Mouse (Mus musculus): ENCODE data around the gene Btg1. TPM values are rescaled to one million over a fixed set of nuclear protein-coding genes. Genes with fewer than 3 reads are reported as not detected.

Gene Btg1
- polyA plus RNA-seq, 1 experiment from 2014 or later = 52.9 TPM

GRCm38 (mm10) chr10:96592089-96592488 lies 24.7 kb upstream of the Btg1 start:
- no peaks in the 10 kb centered on the region for H3K9me3 ChIP-seq (replicated peaks)
- no peaks in the 10 kb centered on the region for H3K4me1 ChIP-seq
- WGBS = 86% methylated on average over 1 of the region's 2 CpGs
- no peak for ATAC-seq
- no peaks in the 10 kb centered on the region for H3K36me3 ChIP-seq (ENCODE audit: poor library complexity, severe bottlenecking)
- H3K4me3 ChIP-seq = no peak overlapping the region
- H3K9ac ChIP-seq = no peak overlapping the region
- H3K27me3 ChIP-seq = no peaks in the 10 kb centered on the region
- H3K4me2 ChIP-seq = no peak overlapping the region
- no peak overlapping the region for H3K27ac ChIP-seq

- H3K4me1 ChIP-seq = no peaks in the 10 kb centered on the region
- H3K27ac ChIP-seq = no peak overlapping the region
- no peaks in the 10 kb centered on the region for H3K9me3 ChIP-seq (replicated peaks)
- no peak overlapping the region for H3K9ac ChIP-seq
- H3K4me3 ChIP-seq = no peak overlapping the region
- H3K36me3 ChIP-seq (ENCODE audit: poor library complexity, severe bottlenecking) = no peaks in the 10 kb centered on the region
- H3K27me3 ChIP-seq = no peaks in the 10 kb centered on the region
- no peak for ATAC-seq
- H3K4me2 ChIP-seq = no peak overlapping the region
- 88% methylated on average over 10 of the region's 10 CpGs for WGBS
Measured at GRCm38 (mm10) chr10:96595435-96596132, 21.2 kb upstream of the Btg1 start.

GRCm38 (mm10) chr10:96596411-96596810 lies 20.4 kb upstream of the Btg1 start:
- no peak for ATAC-seq
- 88% methylated on average over 7 of the region's 7 CpGs for WGBS
- Histone ChIP-seq H3K4me2 (no peak overlapping the region), H3K9ac (no peak overlapping the region), H3K9me3 (replicated peaks) (no peaks in the 10 kb centered on the region), H3K36me3 (ENCODE audit: poor library complexity, severe bottlenecking) (no peaks in the 10 kb centered on the region), H3K4me3 (no peak overlapping the region), H3K27me3 (no peaks in the 10 kb centered on the region), H3K4me1 (no peaks in the 10 kb centered on the region), H3K27ac (no peak overlapping the region)

GRCm38 (mm10) chr10:96599641-96600040 lies 17.2 kb upstream of the Btg1 start:
- no peaks in the 10 kb centered on the region for H3K27me3 ChIP-seq
- no peak overlapping the region for H3K4me2 ChIP-seq
- H3K9me3 ChIP-seq (replicated peaks) = no peaks in the 10 kb centered on the region
- 91% methylated on average over 5 of the region's 5 CpGs for WGBS
- H3K9ac ChIP-seq = no peak overlapping the region
- H3K27ac ChIP-seq = no peak overlapping the region
- H3K4me3 ChIP-seq = no peak overlapping the region
- no peaks in the 10 kb centered on the region for H3K4me1 ChIP-seq
- ATAC-seq = no peak
- H3K36me3 ChIP-seq (ENCODE audit: poor library complexity, severe bottlenecking) = no peaks in the 10 kb centered on the region

- no peak overlapping the region for H3K4me2 ChIP-seq
- no peaks in the 10 kb centered on the region for H3K9me3 ChIP-seq (replicated peaks)
- no peak overlapping the region for H3K27ac ChIP-seq
- H3K4me3 ChIP-seq = no peak overlapping the region
- no peaks in the 10 kb centered on the region for H3K4me1 ChIP-seq
- H3K9ac ChIP-seq = no peak overlapping the region
- H3K27me3 ChIP-seq = no peaks in the 10 kb centered on the region
- 99% methylated on average over 4 of the region's 4 CpGs for WGBS
- no peaks in the 10 kb centered on the region for H3K36me3 ChIP-seq (ENCODE audit: poor library complexity, severe bottlenecking)
- ATAC-seq = no peak
Measured at GRCm38 (mm10) chr10:96601670-96602069, 15.1 kb upstream of the Btg1 start.

DNA sequence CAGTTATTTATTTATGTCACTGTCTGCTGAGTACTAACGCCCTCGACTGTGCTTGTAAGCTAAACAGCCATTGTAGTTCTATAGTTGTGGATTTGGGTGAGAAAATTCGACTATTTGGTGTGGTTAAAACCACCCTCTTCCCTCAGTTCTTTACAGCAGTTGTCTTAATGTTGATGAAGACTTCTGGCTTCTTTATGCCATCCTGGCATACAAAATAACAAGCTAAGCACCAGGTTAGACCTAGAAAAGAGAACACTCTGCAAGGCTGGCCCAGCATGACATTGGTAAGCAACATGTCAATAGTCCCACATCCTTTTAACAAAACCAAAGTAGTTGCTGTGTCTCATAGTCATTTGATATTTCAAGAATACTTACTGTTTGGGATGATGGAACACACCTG lies 14.5 kb upstream of the Btg1 start:
- Histone ChIP-seq H3K27ac (no peak overlapping the region), H3K4me1 (no peaks in the 10 kb centered on the region), H3K9me3 (replicated peaks) (no peaks in the 10 kb centered on the region), H3K9ac (no peak overlapping the region), H3K27me3 (no peaks in the 10 kb centered on the region), H3K36me3 (ENCODE audit: poor library complexity, severe bottlenecking) (no peaks in the 10 kb centered on the region), H3K4me2 (no peak overlapping the region), H3K4me3 (no peak overlapping the region)
- 79% methylated on average over 3 of the region's 3 CpGs for WGBS
- no peak for ATAC-seq

DNA sequence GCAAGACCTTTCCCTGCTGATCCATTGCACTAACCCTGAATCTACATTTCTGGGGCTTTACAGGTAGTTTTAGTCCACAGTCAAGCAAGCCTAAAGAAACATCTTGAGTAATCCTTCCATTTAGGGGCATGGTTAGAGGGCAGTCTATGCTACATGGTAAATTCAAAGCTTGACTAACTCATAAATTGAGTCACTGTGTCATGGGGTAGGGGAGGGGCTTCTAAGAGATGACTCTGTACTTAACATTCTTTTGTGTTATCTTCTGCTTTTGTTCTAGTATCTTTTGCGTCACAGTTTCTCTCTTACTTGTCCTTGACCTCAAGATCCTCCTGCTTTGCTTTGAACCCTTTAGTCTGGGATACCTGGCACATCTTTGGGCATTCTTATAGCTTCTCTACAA lies 11.6 kb upstream of the Btg1 start:
- Histone ChIP-seq H3K36me3 (ENCODE audit: poor library complexity, severe bottlenecking) (no peaks in the 10 kb centered on the region), H3K4me3 (no peak overlapping the region), H3K4me1 (no peaks in the 10 kb centered on the region), H3K27ac (no peak overlapping the region), H3K9ac (no peak overlapping the region), H3K27me3 (no peaks in the 10 kb centered on the region), H3K4me2 (no peak overlapping the region), H3K9me3 (replicated peaks) (no peaks in the 10 kb centered on the region)
- 88% methylated on average over 1 of the region's 1 CpGs for WGBS
- ATAC-seq = no peak

- whole genome bisulfite sequencing = 96% methylated on average over 2 of the region's 2 CpGs
- H3K4me1 ChIP-seq = no peaks in the 10 kb centered on the region
- no peak overlapping the region for H3K4me2 ChIP-seq
- no peaks in the 10 kb centered on the region for H3K36me3 ChIP-seq (ENCODE audit: poor library complexity, severe bottlenecking)
- no peak overlapping the region for H3K9ac ChIP-seq
- no peak overlapping the region for H3K4me3 ChIP-seq
- no peak for ATAC-seq
- H3K27ac ChIP-seq = no peak overlapping the region
- H3K9me3 ChIP-seq (replicated peaks) = no peaks in the 10 kb centered on the region
- no peaks in the 10 kb centered on the region for H3K27me3 ChIP-seq
Measured at GRCm38 (mm10) chr10:96605856-96606255, 10.9 kb upstream of the Btg1 start.

- no peak for ATAC-seq
- Histone ChIP-seq H3K4me2 (no peak overlapping the region), H3K27ac (no peak overlapping the region), H3K4me1 (no peaks in the 10 kb centered on the region), H3K36me3 (ENCODE audit: poor library complexity, severe bottlenecking) (no peaks in the 10 kb centered on the region), H3K9ac (no peak overlapping the region), H3K27me3 (no peaks in the 10 kb centered on the region), H3K4me3 (no peak overlapping the region), H3K9me3 (replicated peaks) (no peaks in the 10 kb centered on the region)
- WGBS = 88% methylated on average over 4 of the region's 4 CpGs
Measured at GRCm38 (mm10) chr10:96607617-96608185, 9.1 kb upstream of the Btg1 start.

GRCm38 (mm10) chr10:96609356-96610345 lies 7.2 kb upstream of the Btg1 start:
- H3K27me3 ChIP-seq = no peaks in the 10 kb centered on the region
- no peak for ATAC-seq
- WGBS = 84% methylated on average over 8 of the region's 8 CpGs

DNA sequence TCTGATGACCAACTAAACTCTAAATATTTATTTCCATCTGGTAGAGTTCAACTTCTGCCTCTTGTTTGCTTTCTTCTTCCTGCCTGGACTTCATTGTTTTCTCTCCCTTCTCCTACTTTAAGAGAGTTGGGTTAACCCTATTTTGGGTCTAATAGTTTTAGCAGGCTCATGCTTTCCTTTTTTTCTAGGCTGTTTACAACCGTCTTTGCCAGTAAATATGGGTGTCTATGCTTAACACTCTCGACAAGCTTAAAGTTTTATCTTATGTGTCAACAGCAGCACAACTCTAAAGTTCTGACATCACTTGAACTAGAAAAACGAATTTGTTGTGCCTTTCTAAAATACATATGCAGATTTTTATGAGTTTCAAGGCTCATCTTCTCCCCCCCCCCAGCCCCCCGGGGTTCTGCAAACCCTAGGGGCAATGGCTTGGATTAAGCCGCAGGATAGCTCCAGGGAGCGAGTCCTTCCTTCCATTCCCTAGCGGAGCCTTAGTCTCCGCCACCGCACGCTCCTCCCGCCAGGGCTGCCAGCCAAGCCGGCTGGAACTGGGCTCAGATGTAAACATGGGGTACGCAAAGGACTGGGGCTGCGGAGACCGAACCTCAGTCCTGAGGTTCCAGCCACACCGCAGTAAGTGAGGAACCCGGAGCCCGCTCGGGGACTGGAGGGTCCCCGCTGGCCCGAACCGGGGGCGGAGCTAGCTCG lies 651 bp upstream of the Btg1 start:
- H3K36me3 ChIP-seq (ENCODE audit: poor library complexity, severe bottlenecking) = peaks cover 14% of the 10 kb centered on the region
- peak overlapping the region; percentile 70 for H3K27ac ChIP-seq
- no peak for ATAC-seq
- H3K4me1 ChIP-seq = peaks cover 21% of the 10 kb centered on the region
- H3K27me3 ChIP-seq = no peaks in the 10 kb centered on the region
- WGBS = 2% methylated on average over 24 of the region's 24 CpGs
- no peaks in the 10 kb centered on the region for H3K9me3 ChIP-seq (replicated peaks)
- H3K4me3 ChIP-seq = peak overlapping the region; percentile 97
- H3K4me2 ChIP-seq = peak overlapping the region; percentile 55
- peak overlapping the region; percentile 64 for H3K9ac ChIP-seq

More at GRCm38 (mm10) chr10:96609356-96610345, 7.2 kb upstream of the Btg1 start:
- H3K4me1 ChIP-seq = no peaks in the 10 kb centered on the region
- no peaks in the 10 kb centered on the region for H3K9me3 ChIP-seq (replicated peaks)
- H3K4me2 ChIP-seq = no peak overlapping the region
- no peak overlapping the region for H3K27ac ChIP-seq
- H3K36me3 ChIP-seq (ENCODE audit: poor library complexity, severe bottlenecking) = no peaks in the 10 kb centered on the region
- H3K9ac ChIP-seq = no peak overlapping the region
- H3K4me3 ChIP-seq = no peak overlapping the region

All from forebrain, embryonic 13.5 days (tissue).